Mouse (Mus musculus) left cerebral cortex, adult 18-20 months (tissue): ENCODE measurements at regions not wholly inside any gene's neighbourhood (a gene's known extent, or its start where the extent isn't known, plus 50 kb on each side); places are given as distances from the start of the nearest gene placed in this dataset.

Experiments used
- DNase-seq, 2 experiments: peaks; one replicate each; pipeline ENCODE4 v3.0.0; 2021 to 2022; ENCODE audit warnings: low spot score in 2 of 2, mixed read lengths in 1 of 2

DNA sequence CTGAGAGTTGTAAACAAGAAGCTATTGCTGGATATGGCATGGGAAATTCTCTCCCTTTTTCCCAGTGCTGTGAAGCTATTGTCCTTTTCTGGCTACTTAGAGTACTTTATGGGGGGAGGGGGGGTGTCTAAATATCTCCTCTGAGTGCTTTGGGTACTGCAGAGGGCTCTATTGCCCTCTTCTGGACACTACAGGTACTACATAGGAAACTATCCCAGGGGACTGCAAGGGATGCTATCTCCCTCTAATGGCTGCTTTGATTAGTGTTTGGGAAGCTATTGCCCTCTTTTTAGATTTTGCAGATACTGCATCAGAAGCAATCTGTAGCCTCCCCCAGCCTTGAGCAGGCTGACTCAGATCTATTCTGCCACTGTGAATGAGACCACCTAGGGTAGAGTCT lies 55.8 kb upstream of the 5430402E10Rik start:
- peak; percentile 4 for DNase-seq
